Comparison of ENCODE assay signal across 29 mouse cellular contexts in the genomic region with DNA sequence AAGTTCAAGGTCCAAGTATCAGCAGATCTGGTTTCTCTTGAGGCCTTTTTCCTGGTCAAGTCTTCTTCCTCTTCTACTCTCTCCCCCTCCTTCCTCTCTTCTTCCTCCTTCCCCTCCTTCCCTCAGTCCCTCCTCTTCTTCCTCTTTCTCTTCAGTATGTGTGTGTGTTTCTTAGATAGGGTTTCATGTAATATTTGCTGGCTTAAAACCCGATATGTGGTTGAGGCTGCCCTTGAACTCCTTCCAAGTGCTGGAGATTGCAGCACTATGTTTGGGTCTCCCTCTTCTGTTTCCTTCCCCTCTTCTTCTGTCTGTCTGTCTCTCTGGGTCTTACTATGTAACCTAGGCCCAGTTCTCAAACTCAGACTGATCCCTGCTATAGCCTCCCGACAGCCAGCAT. TPM values are rescaled to one million over a fixed set of nuclear protein-coding genes. Genes with fewer than 3 reads are reported as not detected.
DNase-seq lines count a peak whose midpoint lies in the region; ATAC-seq and TF ChIP-seq lines count a peak whose summit lies in the region.
"Had no signal": no experiment of that assay in that cellular context is flagged by ENCODE, and none has a peak within 500 bp of the region (broad histone marks: within the 10 kb centered on the region; RNA-seq: fewer than 3 reads in every experiment).

No protein-coding gene starts in this region.

- H3K79me2 ChIP-seq in MEL (ENCODE audit: control insufficient read depth, insufficient read depth, low read length, poor library complexity), result no peaks in the 10 kb centered on the region

- peak; percentile 46 for ATAC-seq in common myeloid progenitor, adult 5-6 weeks (replicated peaks; ENCODE audit: low read depth, poor library complexity, severe bottlenecking)
- peak; percentile 39 for ATAC-seq in megakaryocyte, adult 5-6 weeks (ENCODE audit: poor library complexity, severe bottlenecking)
- ATAC-seq in cerebellum, adult (ENCODE audit: insufficient number of reproducible peaks, low FRiP score, low TSS enrichment), result no peak
- ATAC-seq: CD4-positive, CD25-positive, alpha-beta regulatory T cell, adult 4 months; forebrain, embryonic 14.5 days; intestine, embryonic 15.5 days had no signal

- no peak overlapping the region for H3K4me3 ChIP-seq in MEL (ENCODE audit: control insufficient read depth in 1 of 2, insufficient read depth in 1 of 2, low read depth in 2 of 2, low read length in 2 of 2)
- no peak overlapping the region for H3K4me3 ChIP-seq in thymus, adult 2 months (ENCODE audit: control insufficient read depth, insufficient read depth, low read length)
- H3K4me3 ChIP-seq: embryonic facial prominence, embryonic 10.5 days; erythroblast, embryonic 14.5 days; forebrain, embryonic 10.5 days; heart, adult 2 months; heart, embryonic 15.5 days; hindbrain, embryonic 10.5 days; intestine, embryonic 15.5 days had no signal

- H3K27ac ChIP-seq in MEL (ENCODE audit: control insufficient read depth, low read depth, low read length), result peak overlapping the region; percentile 70
- H3K27ac ChIP-seq in thymus, adult 2 months (ENCODE audit: control insufficient read depth, insufficient read depth, low read length), result no peak overlapping the region
- H3K27ac ChIP-seq: embryonic facial prominence, embryonic 10.5 days; forebrain, embryonic 10.5 days; heart, adult 2 months; heart, embryonic 15.5 days; hindbrain, embryonic 10.5 days; hindbrain, embryonic 14.5 days; intestine, embryonic 15.5 days had no signal

- no peak for TF ChIP-seq POLR2A in MEL (IDR thresholded peaks at IDR 0.05; ENCODE audit: control insufficient read depth in 1 of 2, insufficient read depth in 1 of 2, low read depth in 1 of 2, low read length in 2 of 2, poor library complexity in 1 of 2)
- TF ChIP-seq POLR2A in thymus, adult 2 months (IDR thresholded peaks at IDR 0.05; ENCODE audit: control insufficient read depth, extremely low read depth, insufficient read depth, low read length, poor library complexity), result no peak

- H3K9ac ChIP-seq in MEL (ENCODE audit: control insufficient read depth, low read depth, low read length, poor library complexity, severe bottlenecking), result no peak overlapping the region
- H3K9ac ChIP-seq: heart, embryonic 15.5 days; hindbrain, embryonic 14.5 days; intestine, embryonic 15.5 days had no signal

- H3K9me3 ChIP-seq in MEL (replicated peaks; ENCODE audit: insufficient read depth, low read length), result no peaks in the 10 kb centered on the region
- H3K9me3 ChIP-seq: embryonic facial prominence, embryonic 10.5 days; forebrain, embryonic 10.5 days; G1E; heart, embryonic 15.5 days; hindbrain, embryonic 10.5 days; intestine, embryonic 15.5 days had no signal

- no peak for TF ChIP-seq CTCF in MEL (IDR thresholded peaks at IDR 0.05 in 2 of 3, conservative IDR thresholded peaks at IDR 0.05 in 1 of 3; ENCODE audit: control insufficient read depth in 1 of 3, insufficient read depth in 1 of 3, low read depth in 2 of 3, low read length in 3 of 3, poor library complexity in 1 of 3, severe bottlenecking in 1 of 3)
- TF ChIP-seq CTCF in thymus, adult 2 months (IDR thresholded peaks at IDR 0.05; ENCODE audit: borderline replicate concordance, control insufficient read depth, extremely low read depth, insufficient read depth, low read length, poor library complexity), result no peak

- no peaks in the 10 kb centered on the region for H3K27me3 ChIP-seq in MEL (ENCODE audit: control insufficient read depth in 1 of 2, insufficient read depth in 2 of 2, low read length in 2 of 2)
- H3K27me3 ChIP-seq in thymus, adult 2 months (ENCODE audit: control insufficient read depth, insufficient read depth, low read length), result no peaks in the 10 kb centered on the region
- H3K27me3 ChIP-seq: heart, embryonic 15.5 days; intestine, embryonic 15.5 days had no signal

- peak; percentile 95 for TF ChIP-seq EP300 in MEL (IDR thresholded peaks at IDR 0.05; ENCODE audit: low read depth in 1 of 2, low read length in 2 of 2)

- peaks cover 0 to 79% of the 10 kb centered on the region in 2 experiments; a peak in 2 of 4 replicates for H3K36me3 ChIP-seq in MEL (ENCODE audit: control insufficient read depth in 1 of 2, insufficient read depth in 2 of 2, low read length in 2 of 2)
- no peaks in the 10 kb centered on the region for H3K36me3 ChIP-seq in thymus, adult 2 months (ENCODE audit: control insufficient read depth, insufficient read depth, low read length)
- H3K36me3 ChIP-seq: embryonic facial prominence, embryonic 10.5 days; forebrain, embryonic 10.5 days; G1E; heart, embryonic 15.5 days; hindbrain, embryonic 10.5 days; intestine, embryonic 15.5 days had no signal

- no peak for TF ChIP-seq RAD21 in MEL (IDR thresholded peaks at IDR 0.05; ENCODE audit: low read depth, low read length)

- peaks cover 40 to 77% of the 10 kb centered on the region in 2 experiments for H3K4me1 ChIP-seq in MEL (ENCODE audit: control insufficient read depth in 1 of 2, insufficient read depth in 2 of 2, low read length in 2 of 2)
- H3K4me1 ChIP-seq in thymus, adult 2 months (replicated peaks; ENCODE audit: control insufficient read depth, insufficient read depth, low read length), result peaks cover 24% of the 10 kb centered on the region

- 46% methylated on average over 2 of the region's 2 CpGs for WGBS in thymus, adult 2 months

- DNase-seq in 416B (ENCODE audit: low read depth), result peak; percentile 90
- peak; percentile 94 for DNase-seq in MEL (ENCODE audit: low read depth, low spot score)
- no peak for DNase-seq in kidney, postnatal 4 days
- DNase-seq in thymus, adult 2 months, result no peak
- DNase-seq: adrenal gland, postnatal 25 days; B cell, adult 2 months; cerebellum, adult 11-12 months; cerebellum, adult 9-10 months; cerebellum, postnatal 36 days; gastrocnemius, postnatal 10 days; heart, adult 2 months; heart, postnatal 14 days; kidney, adult 2 months had no signal

TF ChIP-seq in MEL, 35 proteins besides CTCF, POLR2A, EP300 and RAD21 (continues in another document):
- TF ChIP-seq CHD2 (IDR thresholded peaks at IDR 0.05; ENCODE audit: low read length) (no peak), MAX (IDR thresholded peaks at IDR 0.05; ENCODE audit: low read length) (no peak), USF2 (IDR thresholded peaks at IDR 0.05; ENCODE audit: borderline replicate concordance in 1 of 2, insufficient read depth in 1 of 2, low read depth in 1 of 2, low read length in 2 of 2) (no peak), E2F4 (IDR thresholded peaks at IDR 0.05; ENCODE audit: borderline replicate concordance, low read depth, low read length) (no peak), POLR2AphosphoS5 (IDR thresholded peaks at IDR 0.05; ENCODE audit: borderline replicate concordance, low read depth, low read length) (no peak), USF1 (IDR thresholded peaks at IDR 0.05; ENCODE audit: low read depth, low read length) (no peak), ZNF384 (IDR thresholded peaks at IDR 0.05; ENCODE audit: low read depth, low read length) (no peak), MEF2A (IDR thresholded peaks at IDR 0.05; ENCODE audit: extremely low read depth, insufficient replicate concordance, low read depth, low read length, poor library complexity, severe bottlenecking) (no peak), ETS1 (IDR thresholded peaks at IDR 0.05; ENCODE audit: low read depth, low read length) (peak; percentile 90), NELFE (IDR thresholded peaks at IDR 0.05; ENCODE audit: low read depth, low read length) (no peak), TAL1 (IDR thresholded peaks at IDR 0.05; ENCODE audit: low read length) (peak; percentile 79), HCFC1 (IDR thresholded peaks at IDR 0.05; ENCODE audit: low read depth, low read length) (no peak), RCOR1 (IDR thresholded peaks at IDR 0.05; ENCODE audit: low read depth, low read length) (peak; percentile 95), SMC3 (IDR thresholded peaks at IDR 0.05; ENCODE audit: low read depth, low read length) (no peak), ELF1 (IDR thresholded peaks at IDR 0.05; ENCODE audit: low read depth, low read length) (peak; percentile 69), ZKSCAN1 (IDR thresholded peaks at IDR 0.05; ENCODE audit: low read depth, low read length) (no peak), SIN3A (IDR thresholded peaks at IDR 0.05; ENCODE audit: low read length) (0 out of 2 replicates have a peak, but pooled peaks have one; percentile 40), BHLHE40 (IDR thresholded peaks at IDR 0.05; ENCODE audit: borderline replicate concordance, low read depth, low read length) (no peak), GATA1 (IDR thresholded peaks at IDR 0.05; ENCODE audit: low read depth, low read length) (peak; percentile 86), TCF12 (IDR thresholded peaks at IDR 0.05; ENCODE audit: low read depth, low read length) (peak; percentile 94), JUND (IDR thresholded peaks at IDR 0.05; ENCODE audit: low read depth, low read length) (no peak), GABPA (IDR thresholded peaks at IDR 0.05; ENCODE audit: low read depth, low read length) (no peak), CHD1 (IDR thresholded peaks at IDR 0.05; ENCODE audit: low read depth, low read length) (no peak), POLR2AphosphoS2 (IDR thresholded peaks at IDR 0.05; ENCODE audit: low read length) (no peak), MYB (IDR thresholded peaks at IDR 0.05; ENCODE audit: low read depth, low read length) (no peak), UBTF (IDR thresholded peaks at IDR 0.05; ENCODE audit: borderline replicate concordance, insufficient read depth, low read depth, low read length) (no peak), MAFK (IDR thresholded peaks at IDR 0.05; ENCODE audit: borderline replicate concordance, low read depth, low read length) (peak; percentile 44; the same call in 1 of the 2 replicates), MXI1 (IDR thresholded peaks at IDR 0.05; ENCODE audit: low read depth, low read length) (no peak), MAZ (IDR thresholded peaks at IDR 0.05; ENCODE audit: low read depth, low read length) (peak; percentile 82), NRF1 (IDR thresholded peaks at IDR 0.05; ENCODE audit: insufficient read depth, low read depth, low read length, poor library complexity, severe bottlenecking) (no peak), ZC3H11A (IDR thresholded peaks at IDR 0.05; ENCODE audit: low read depth, low read length) (no peak), MYC (IDR thresholded peaks at IDR 0.05; ENCODE audit: low read depth, low read length) (no peak), KAT2A (conservative IDR thresholded peaks at IDR 0.05; ENCODE audit: low read depth, low read length) (no peak)

RNA-seq across cellular contexts. Expression of gene Scgb1a1, which starts 24.9 kb away (rescaled TPM):
- total RNA-seq in MEL (2012; rRNA removed), result not detected in 2 replicates
- not detected for polyA plus RNA-seq in MEL (2012; ENCODE audit: insufficient read depth in 1 of 2, insufficient read length in 2 of 2, low read depth in 1 of 2, low replicate concordance in 2 of 2, missing spikeins in 1 of 2)
- not detected in 2 replicates for total RNA-seq in common myeloid progenitor, adult 5-6 weeks (2017)
- total RNA-seq in megakaryocyte, adult 5-6 weeks (2015), result 0.82 and 1.5 TPM in 2 replicates
- 1.6 TPM in 1 of 2 replicates, not detected in the other for total RNA-seq in megakaryocyte, adult 5-6 weeks (2017)
- polyA plus RNA-seq in thymus, adult 2 months (2012; rRNA removed), result 65.9 and 174 TPM in 2 replicates
- total RNA-seq: adrenal gland, postnatal 25 days; G1E had no signal
- polyA plus RNA-seq: brain, embryonic 14.5 days; CD4-positive, CD25-positive, alpha-beta regulatory T cell, adult 4 months; embryonic facial prominence, embryonic 10.5 days; embryonic facial prominence, embryonic 14.5 days; erythroblast, embryonic 14.5 days; forebrain, embryonic 10.5 days; forebrain, embryonic 14.5 days; G1E; heart, embryonic 11.5 days; hindbrain, embryonic 10.5 days; hindbrain, embryonic 14.5 days; intestine, embryonic 15.5 days had no signal

Comparison
In these comparisons a context has a peak if more than half of its experiments do, and no peak if none do; other contexts are left out.
1. DNase-seq: peak in 416B (single experiment) and MEL (single experiment); none in kidney, postnatal 4 days (0 of 2) and thymus, adult 2 months (single experiment).